15 mouse cellular contexts compared by ENCODE assay signal in the genomic region with DNA sequence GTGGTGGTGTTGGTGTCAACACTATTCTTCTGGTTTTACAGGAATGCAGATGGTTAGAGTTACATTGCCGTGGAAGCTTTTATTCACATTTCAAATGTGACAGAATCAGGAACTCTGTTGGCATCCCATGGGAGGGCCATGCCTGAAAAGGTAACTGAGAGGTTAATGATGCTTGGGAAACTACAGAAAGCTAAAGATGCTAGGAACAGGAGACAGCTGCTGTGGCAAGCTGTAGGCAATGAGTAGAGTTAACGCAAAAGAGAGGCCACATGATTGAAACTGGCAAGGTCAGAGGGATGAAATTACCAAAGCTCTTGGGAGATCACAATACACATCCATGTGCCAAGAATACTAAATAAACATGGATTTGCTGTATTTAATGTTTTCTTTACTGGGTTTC.
"Had no signal": no experiment of that assay in that cellular context is flagged by ENCODE, and none has a peak within 500 bp of the region (broad histone marks: within the 10 kb centered on the region; RNA-seq: fewer than 3 reads in every experiment).

No protein-coding gene starts in this region.

- H3K4me2 ChIP-seq: liver, embryonic 11.5 days; liver, embryonic 15.5 days; midbrain, embryonic 12.5 days; neural tube, embryonic 15.5 days had no signal

- H3K36me3 ChIP-seq: limb, embryonic 10.5 days; liver, embryonic 15.5 days; midbrain, embryonic 12.5 days; neural tube, embryonic 15.5 days had no signal

- H3K9ac ChIP-seq: liver, embryonic 15.5 days; midbrain, embryonic 12.5 days; neural tube, embryonic 15.5 days had no signal

- H3K9me3 ChIP-seq: limb, embryonic 10.5 days; liver, embryonic 15.5 days; midbrain, embryonic 12.5 days; neural tube, embryonic 15.5 days had no signal

- H3K4me3 ChIP-seq: limb, embryonic 10.5 days; liver, embryonic 15.5 days; megakaryocyte, embryonic 14.5 days; midbrain, embryonic 12.5 days; myocyte; neural tube, embryonic 15.5 days had no signal

- H3K27me3 ChIP-seq: liver, embryonic 15.5 days; megakaryocyte, embryonic 14.5 days; midbrain, embryonic 12.5 days; neural tube, embryonic 15.5 days had no signal

- H3K4me1 ChIP-seq: limb, embryonic 10.5 days; liver, embryonic 15.5 days; megakaryocyte, embryonic 14.5 days; midbrain, embryonic 12.5 days; neural tube, embryonic 15.5 days had no signal

- ATAC-seq: intestine, postnatal 0 days had no signal

- H3K27ac ChIP-seq: limb, embryonic 10.5 days; liver, embryonic 15.5 days; macrophage; midbrain, embryonic 12.5 days; neural tube, embryonic 15.5 days had no signal

- DNase-seq: kidney, postnatal 10 days; lung, adult 2 months; lung, postnatal 14 days; right cerebral cortex, adult 18-20 months; right cerebral cortex, postnatal 25 days; thymus, postnatal 36 days had no signal
